Mouse (Mus musculus): ENCODE data around the gene Sfrp4. TPM values are rescaled to one million over a fixed set of nuclear protein-coding genes. Genes with fewer than 3 reads are reported as not detected.

The Sfrp4 gene
- total and polyA plus RNA-seq, 2 experiments = 0.02 to 0.09 TPM

DNA sequence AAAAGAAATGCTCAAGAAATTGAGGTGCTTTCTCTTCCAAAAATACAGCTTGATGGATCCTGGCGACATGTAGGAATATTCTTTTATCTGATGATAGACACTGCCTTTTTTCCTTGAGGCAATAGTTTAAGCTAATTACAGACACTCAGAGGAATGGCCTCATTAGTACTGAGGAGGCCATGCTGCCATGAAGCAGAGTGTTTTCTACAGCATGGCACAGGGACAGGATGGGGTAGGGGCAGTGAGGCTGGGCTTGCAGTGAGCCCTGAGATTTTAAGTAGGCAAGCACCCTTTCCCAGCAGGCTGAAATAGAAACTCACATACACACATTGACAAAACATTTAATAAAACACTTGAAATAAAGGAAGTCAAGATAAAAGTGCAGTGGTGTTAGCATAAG is 20.4 kb upstream of the Sfrp4 start:
- Histone ChIP-seq H3K27ac (replicated peaks; ENCODE audit: insufficient read depth, low read depth, low read length) (no peak overlapping the region), H3K4me1 (ENCODE audit: control insufficient read depth, insufficient read depth, low read length) (no peaks in the 10 kb centered on the region), H3K4me3 (ENCODE audit: insufficient read depth, low read depth, low read length) (no peak overlapping the region), H3K27me3 (ENCODE audit: control insufficient read depth, insufficient read depth, low read length) (no peaks in the 10 kb centered on the region), H3K9ac (ENCODE audit: low read depth, low read length) (no peak overlapping the region), H3K36me3 (ENCODE audit: control insufficient read depth, insufficient read depth, low read length) (no peaks in the 10 kb centered on the region), H3K79me2 (ENCODE audit: control insufficient read depth, insufficient read depth, low read length) (no peaks in the 10 kb centered on the region)
- WGBS = 87% methylated on average over 1 of the region's 1 CpGs
- no peak for DNase-seq (ENCODE audit: extremely low read depth, low read depth, low spot score)
- TF ChIP-seq POLR2A (IDR thresholded peaks at IDR 0.05; ENCODE audit: extremely low read depth, insufficient read depth, low read length) (no peak), CTCF (IDR thresholded peaks at IDR 0.05; ENCODE audit: low read depth, low read length) (no peak)

DNA sequence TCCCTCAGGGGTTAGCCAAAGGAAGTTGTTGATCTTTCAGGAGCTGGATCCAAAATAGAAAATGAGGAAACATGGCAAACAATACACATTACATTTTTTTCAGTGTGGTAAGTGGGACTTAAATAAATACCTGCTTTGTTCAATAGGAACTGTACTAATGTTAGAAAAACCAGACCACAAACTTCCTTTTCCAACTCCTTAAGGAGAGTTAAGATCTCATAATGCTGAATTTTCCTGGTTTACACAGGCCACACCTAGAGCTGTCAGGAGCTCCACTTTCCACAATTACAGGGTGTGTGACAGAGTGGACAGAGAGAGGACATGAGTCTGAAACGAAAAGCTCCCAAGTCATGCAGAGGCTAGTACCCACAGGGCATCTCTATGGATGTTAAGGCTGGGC is 19.2 kb upstream of the Sfrp4 start:
- Histone ChIP-seq H3K27ac (replicated peaks; ENCODE audit: insufficient read depth, low read depth, low read length) (no peak overlapping the region), H3K9ac (ENCODE audit: low read depth, low read length) (no peak overlapping the region), H3K4me1 (ENCODE audit: control insufficient read depth, insufficient read depth, low read length) (no peaks in the 10 kb centered on the region), H3K79me2 (ENCODE audit: control insufficient read depth, insufficient read depth, low read length) (no peaks in the 10 kb centered on the region), H3K27me3 (ENCODE audit: control insufficient read depth, insufficient read depth, low read length) (no peaks in the 10 kb centered on the region), H3K4me3 (ENCODE audit: insufficient read depth, low read depth, low read length) (no peak overlapping the region), H3K36me3 (ENCODE audit: control insufficient read depth, insufficient read depth, low read length) (no peaks in the 10 kb centered on the region)
- no peak for DNase-seq (ENCODE audit: extremely low read depth, low read depth, low spot score)
- 64% methylated on average over 1 of the region's 1 CpGs for WGBS
- no peak for TF ChIP-seq POLR2A (IDR thresholded peaks at IDR 0.05; ENCODE audit: extremely low read depth, insufficient read depth, low read length)
- no peak for TF ChIP-seq CTCF (IDR thresholded peaks at IDR 0.05; ENCODE audit: low read depth, low read length)

DNA sequence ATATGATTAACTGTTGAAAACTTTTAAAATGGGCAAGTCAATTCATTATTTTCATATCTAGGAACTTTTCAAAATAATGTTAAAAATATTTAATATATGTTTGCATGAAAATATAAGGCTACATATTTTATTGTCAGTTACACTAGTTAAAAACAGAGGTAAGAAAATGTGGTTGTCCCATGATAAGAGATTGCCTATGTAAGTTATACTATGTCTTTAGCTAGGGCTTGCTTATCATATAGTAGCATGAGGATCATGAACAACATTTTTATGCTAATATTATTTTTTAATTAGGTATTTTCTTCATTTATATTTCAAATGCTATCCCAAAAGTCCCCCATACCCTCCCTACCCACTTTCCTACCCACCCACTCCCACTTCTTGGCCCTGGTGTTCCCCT is 18.0 kb upstream of the Sfrp4 start:
- Histone ChIP-seq H3K4me3 (ENCODE audit: insufficient read depth, low read depth, low read length) (no peak overlapping the region), H3K27ac (replicated peaks; ENCODE audit: insufficient read depth, low read depth, low read length) (no peak overlapping the region), H3K4me1 (ENCODE audit: control insufficient read depth, insufficient read depth, low read length) (no peaks in the 10 kb centered on the region), H3K9ac (ENCODE audit: low read depth, low read length) (no peak overlapping the region), H3K27me3 (ENCODE audit: control insufficient read depth, insufficient read depth, low read length) (no peaks in the 10 kb centered on the region), H3K36me3 (ENCODE audit: control insufficient read depth, insufficient read depth, low read length) (no peaks in the 10 kb centered on the region), H3K79me2 (ENCODE audit: control insufficient read depth, insufficient read depth, low read length) (no peaks in the 10 kb centered on the region)
- TF ChIP-seq CTCF (IDR thresholded peaks at IDR 0.05; ENCODE audit: low read depth, low read length) = no peak
- no peak for TF ChIP-seq POLR2A (IDR thresholded peaks at IDR 0.05; ENCODE audit: extremely low read depth, insufficient read depth, low read length)
- no peak for DNase-seq (ENCODE audit: extremely low read depth, low read depth, low spot score)

DNA sequence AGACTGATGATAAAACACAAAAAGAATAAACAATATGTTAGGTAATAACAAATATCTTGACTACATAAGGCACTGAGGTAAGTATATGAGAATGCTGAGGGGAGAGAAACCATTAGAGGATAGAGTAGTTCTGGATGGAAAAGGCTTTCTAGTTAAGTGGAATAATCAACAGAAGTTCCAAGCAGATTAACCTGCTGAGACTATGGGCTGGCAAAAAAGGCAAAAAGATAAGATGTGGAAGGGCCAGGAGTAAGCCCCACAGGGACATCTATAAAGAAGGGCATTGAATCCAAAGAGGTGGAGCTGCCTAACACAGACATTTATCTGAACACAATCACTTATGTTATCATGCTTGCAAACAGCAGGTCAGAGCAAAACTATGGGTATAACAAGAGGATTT is 14.8 kb upstream of the Sfrp4 start:
- no peak overlapping the region for H3K4me3 ChIP-seq (ENCODE audit: insufficient read depth, low read depth, low read length)
- DNase-seq (ENCODE audit: extremely low read depth, low read depth, low spot score) = no peak

DNA sequence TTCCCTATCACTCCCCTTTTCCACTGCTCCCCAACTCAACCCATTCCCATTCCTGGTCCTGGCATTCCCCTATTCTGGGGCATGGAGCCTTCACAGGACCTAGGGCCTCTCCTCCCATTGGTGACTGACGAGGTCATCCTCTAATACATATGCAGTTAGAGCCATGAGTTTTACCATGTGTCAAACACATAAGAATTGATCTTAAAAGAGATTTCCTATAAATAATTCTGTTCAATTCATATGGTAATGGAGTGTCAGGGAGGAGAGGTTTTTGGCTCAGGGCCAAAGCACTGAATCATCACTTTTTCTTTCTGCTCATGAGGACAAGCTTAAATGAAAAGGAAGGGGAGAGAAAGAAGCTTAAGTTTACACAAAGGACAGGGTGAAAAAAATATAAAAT is 10.6 kb upstream of the Sfrp4 start:
- Histone ChIP-seq H3K4me3 (ENCODE audit: insufficient read depth, low read depth, low read length) (no peak overlapping the region), H3K79me2 (ENCODE audit: control insufficient read depth, insufficient read depth, low read length) (no peaks in the 10 kb centered on the region), H3K9ac (ENCODE audit: low read depth, low read length) (no peak overlapping the region), H3K36me3 (ENCODE audit: control insufficient read depth, insufficient read depth, low read length) (no peaks in the 10 kb centered on the region), H3K27me3 (ENCODE audit: control insufficient read depth, insufficient read depth, low read length) (no peaks in the 10 kb centered on the region), H3K4me1 (ENCODE audit: control insufficient read depth, insufficient read depth, low read length) (no peaks in the 10 kb centered on the region), H3K27ac (replicated peaks; ENCODE audit: insufficient read depth, low read depth, low read length) (no peak overlapping the region)
- WGBS = 93% methylated on average over 1 of the region's 1 CpGs
- TF ChIP-seq POLR2A (IDR thresholded peaks at IDR 0.05; ENCODE audit: extremely low read depth, insufficient read depth, low read length) = no peak
- TF ChIP-seq CTCF (IDR thresholded peaks at IDR 0.05; ENCODE audit: low read depth, low read length) = no peak
- DNase-seq (ENCODE audit: extremely low read depth, low read depth, low spot score) = no peak

More for the DNA sequence above, 14.8 kb upstream of the Sfrp4 start:
- no peaks in the 10 kb centered on the region for H3K79me2 ChIP-seq (ENCODE audit: control insufficient read depth, insufficient read depth, low read length)
- TF ChIP-seq CTCF (IDR thresholded peaks at IDR 0.05; ENCODE audit: low read depth, low read length) (no peak), POLR2A (IDR thresholded peaks at IDR 0.05; ENCODE audit: extremely low read depth, insufficient read depth, low read length) (no peak)
- H3K27ac ChIP-seq (replicated peaks; ENCODE audit: insufficient read depth, low read depth, low read length) = no peak overlapping the region
- no peaks in the 10 kb centered on the region for H3K27me3 ChIP-seq (ENCODE audit: control insufficient read depth, insufficient read depth, low read length)
- H3K4me1 ChIP-seq (ENCODE audit: control insufficient read depth, insufficient read depth, low read length) = no peaks in the 10 kb centered on the region
- H3K9ac ChIP-seq (ENCODE audit: low read depth, low read length) = no peak overlapping the region
- H3K36me3 ChIP-seq (ENCODE audit: control insufficient read depth, insufficient read depth, low read length) = no peaks in the 10 kb centered on the region

DNA sequence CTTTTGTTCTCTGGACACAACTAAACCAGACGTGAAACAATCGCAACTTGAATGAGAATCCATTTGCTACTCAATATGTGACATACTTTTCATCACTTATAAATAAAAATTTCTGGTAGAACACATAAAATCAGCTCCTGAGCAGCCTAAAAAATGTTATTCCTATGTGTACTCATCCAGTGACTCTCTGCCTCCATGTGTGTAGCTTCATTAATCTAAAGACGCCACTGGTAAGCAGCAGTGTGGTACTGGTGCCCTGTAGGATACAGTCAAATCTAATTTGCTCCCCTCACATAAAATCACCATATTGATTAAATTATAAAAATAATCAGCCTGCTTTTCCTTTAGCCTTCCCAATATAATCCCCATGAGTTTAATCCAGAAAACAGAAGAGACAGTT is 9.9 kb upstream of the Sfrp4 start:
- Histone ChIP-seq H3K4me1 (ENCODE audit: control insufficient read depth, insufficient read depth, low read length) (no peaks in the 10 kb centered on the region), H3K4me3 (ENCODE audit: insufficient read depth, low read depth, low read length) (no peak overlapping the region), H3K27me3 (ENCODE audit: control insufficient read depth, insufficient read depth, low read length) (no peaks in the 10 kb centered on the region), H3K9ac (ENCODE audit: low read depth, low read length) (no peak overlapping the region), H3K79me2 (ENCODE audit: control insufficient read depth, insufficient read depth, low read length) (no peaks in the 10 kb centered on the region), H3K36me3 (ENCODE audit: control insufficient read depth, insufficient read depth, low read length) (no peaks in the 10 kb centered on the region), H3K27ac (replicated peaks; ENCODE audit: insufficient read depth, low read depth, low read length) (no peak overlapping the region)
- 90% methylated on average over 3 of the region's 3 CpGs for WGBS
- DNase-seq (ENCODE audit: extremely low read depth, low read depth, low spot score) = no peak
- TF ChIP-seq CTCF (IDR thresholded peaks at IDR 0.05; ENCODE audit: low read depth, low read length) = no peak
- no peak for TF ChIP-seq POLR2A (IDR thresholded peaks at IDR 0.05; ENCODE audit: extremely low read depth, insufficient read depth, low read length)

Data from liver, adult 2 months (tissue).